Mouse (Mus musculus) fat pad, adult 2 months (tissue): ENCODE measurements around the gene Saysd1.
"Not testable (repeated sequence)": the region's sequence is repeated elsewhere in the genome, so short reads cannot be mapped to it uniquely, and the experiment has no call there.

Experiments used
- DNase-seq: peaks from one replicate; pipeline ENCODE4 v3.0.0-alpha.2; 2011; ENCODE audit warnings: low read depth, low spot score; ENCODE audit errors: extremely low read depth

Saysd1 gene

GRCm38 (mm10) chr14:20047814-20048480 is 90.4 kb downstream of the Saysd1 start:
- no peak for DNase-seq

GRCm38 (mm10) chr14:20047291-20047690 is 91.0 kb downstream of the Saysd1 start:
- no peak for DNase-seq

GRCm38 (mm10) chr14:20044036-20044435 is 94.3 kb downstream of the Saysd1 start:
- DNase-seq = no peak

- no peak for DNase-seq
Observed at GRCm38 (mm10) chr14:20041836-20042235, 96.5 kb downstream of the Saysd1 start.

GRCm38 (mm10) chr14:20040976-20041375 is 97.4 kb downstream of the Saysd1 start:
- DNase-seq = no peak

GRCm38 (mm10) chr14:20039795-20040194 is 98.5 kb downstream of the Saysd1 start:
- DNase-seq = no peak

GRCm38 (mm10) chr14:20032738-20033116 is 105.6 kb downstream of the Saysd1 start:
- no peak for DNase-seq

- DNase-seq = no peak
Observed at GRCm38 (mm10) chr14:20032016-20032737, 106.2 kb downstream of the Saysd1 start.

GRCm38 (mm10) chr14:20029606-20030005 is 108.7 kb downstream of the Saysd1 start:
- no peak for DNase-seq

- not testable (repeated sequence) for DNase-seq
Observed at GRCm38 (mm10) chr14:20027475-20027874, 110.9 kb downstream of the Saysd1 start.
